Mouse (Mus musculus) large intestine, adult 2 months (tissue): ENCODE results near the gene Ppil2. TPM values are rescaled to one million over a fixed set of nuclear protein-coding genes. Genes with fewer than 3 reads are reported as not detected.
A peak's percentile ranks its signal among the peaks of the same experiment; 100 is the strongest.

ENCODE experiments used
- DNase-seq: peaks from one replicate; pipeline ENCODE4 v3.0.0-alpha.2; 2012; ENCODE audit warnings: low read depth, low spot score
- WGBS: fragments of 180-500 bp; shearing (Covaris S2); methylation state at CpG from one replicate; pipeline ENCODE4 v1.1.7; 2018; 5-methylcytosine and 5-hydroxymethylcytosine counted together
- polyA plus RNA-seq: library from polyadenylated mRNA; depleted of rRNA; stranded (reverse); fragments of >200 nt; gene quantifications from 2 replicates; pipeline ENCODE4 v1.2.3, GENCODE M21; 2012; rRNA removed

Gene Ppil2
- 68.5 and 95.8 TPM in 2 replicates for polyA plus RNA-seq

DNA sequence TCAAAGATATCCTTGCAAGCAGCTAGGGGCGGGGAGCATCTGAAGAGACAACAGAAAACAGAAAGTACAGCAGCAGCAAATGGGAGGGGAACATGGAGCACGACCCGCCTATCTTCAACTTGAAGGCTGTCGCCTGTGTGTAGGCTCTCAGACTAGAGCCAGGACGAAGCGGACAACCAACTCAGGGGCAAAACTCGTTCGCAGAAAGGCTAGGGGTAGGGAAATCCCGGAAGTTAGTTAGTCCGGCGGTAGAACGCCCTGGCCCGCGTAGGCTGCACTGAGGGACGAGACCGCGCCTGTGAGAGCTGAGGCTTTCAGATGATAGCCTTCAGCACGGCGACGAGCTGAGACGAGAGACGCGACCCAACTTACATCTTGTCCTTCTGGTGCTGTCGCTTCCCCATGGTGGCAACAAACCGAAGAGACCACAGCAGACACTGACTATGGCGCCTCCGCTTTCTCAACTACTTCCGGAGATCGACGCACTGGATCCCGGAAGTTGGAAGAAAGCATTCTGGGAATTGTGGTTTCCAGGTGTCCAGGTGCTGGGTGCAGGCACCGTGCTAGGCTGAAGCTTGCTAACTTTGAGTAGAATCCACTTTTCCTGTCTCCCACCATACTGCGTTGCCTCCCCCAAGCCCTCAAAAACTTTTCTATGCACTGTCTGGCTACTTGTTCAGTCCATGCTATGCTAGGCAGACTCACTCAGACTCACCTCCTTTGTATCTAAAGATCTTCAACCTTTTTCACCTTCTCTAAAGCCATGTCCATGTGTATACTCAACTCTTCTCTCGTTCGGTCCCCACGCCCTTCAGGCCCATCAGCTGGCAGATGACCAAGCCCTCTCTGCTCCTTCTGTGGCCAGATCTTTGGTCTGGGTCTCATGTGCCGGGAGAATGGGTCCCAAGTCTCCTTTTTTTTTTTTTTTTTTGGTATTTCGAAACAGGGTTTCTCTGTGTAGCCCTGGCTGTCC, at the start of gene Ppil2:
Ppil2 (minus strand) TSS at position 487 of the 973 bp plus-strand sequence.
- peak; percentile 78 for DNase-seq

DNA sequence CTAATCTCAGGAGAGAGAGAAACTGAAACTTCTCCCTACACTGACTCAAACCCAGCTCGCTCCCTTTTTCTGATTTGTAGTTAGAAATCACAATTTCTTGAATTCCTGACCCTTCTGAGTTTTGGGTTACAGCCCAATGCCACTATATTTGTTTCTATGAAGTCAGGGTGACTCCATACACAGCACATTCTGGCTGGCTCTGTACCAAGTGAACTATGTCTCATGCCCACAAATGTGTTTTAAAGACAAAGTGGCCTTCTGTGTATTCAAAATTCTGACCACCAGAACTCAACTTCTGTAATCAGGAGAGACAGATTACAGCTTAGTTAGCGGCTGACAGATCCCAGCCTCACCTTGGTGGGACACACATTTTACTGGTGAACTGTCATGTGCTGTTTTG, 43.3 kb upstream of the Ppil2 start:
- DNase-seq, result no peak
- 85% methylated on average over 2 of the region's 2 CpGs for WGBS

More for the DNA sequence above, at the start of gene Ppil2:
- 6% methylated on average over 38 of the region's 38 CpGs for WGBS

DNA sequence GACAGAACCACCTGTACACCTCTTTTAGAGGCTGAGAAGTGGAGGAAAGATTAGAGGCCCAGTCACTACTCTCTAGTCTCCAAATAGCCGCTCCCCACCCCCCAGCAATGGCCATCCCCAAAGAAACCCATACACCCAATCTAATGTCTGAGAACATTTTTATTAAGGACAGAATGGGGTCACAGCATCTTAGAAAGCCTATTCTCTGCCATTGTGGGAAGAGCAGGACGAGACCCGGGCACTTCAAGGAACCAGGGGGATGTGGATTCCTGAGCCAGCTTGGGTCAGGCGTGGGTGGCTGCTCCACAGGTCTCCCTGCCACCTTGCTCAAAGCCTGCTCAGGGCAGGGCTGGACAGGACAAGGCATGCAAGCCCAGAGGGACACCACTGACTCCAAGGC, 40.8 kb upstream of the Ppil2 start:
- 93% methylated on average over 4 of the region's 4 CpGs for WGBS
- no peak for DNase-seq

DNA sequence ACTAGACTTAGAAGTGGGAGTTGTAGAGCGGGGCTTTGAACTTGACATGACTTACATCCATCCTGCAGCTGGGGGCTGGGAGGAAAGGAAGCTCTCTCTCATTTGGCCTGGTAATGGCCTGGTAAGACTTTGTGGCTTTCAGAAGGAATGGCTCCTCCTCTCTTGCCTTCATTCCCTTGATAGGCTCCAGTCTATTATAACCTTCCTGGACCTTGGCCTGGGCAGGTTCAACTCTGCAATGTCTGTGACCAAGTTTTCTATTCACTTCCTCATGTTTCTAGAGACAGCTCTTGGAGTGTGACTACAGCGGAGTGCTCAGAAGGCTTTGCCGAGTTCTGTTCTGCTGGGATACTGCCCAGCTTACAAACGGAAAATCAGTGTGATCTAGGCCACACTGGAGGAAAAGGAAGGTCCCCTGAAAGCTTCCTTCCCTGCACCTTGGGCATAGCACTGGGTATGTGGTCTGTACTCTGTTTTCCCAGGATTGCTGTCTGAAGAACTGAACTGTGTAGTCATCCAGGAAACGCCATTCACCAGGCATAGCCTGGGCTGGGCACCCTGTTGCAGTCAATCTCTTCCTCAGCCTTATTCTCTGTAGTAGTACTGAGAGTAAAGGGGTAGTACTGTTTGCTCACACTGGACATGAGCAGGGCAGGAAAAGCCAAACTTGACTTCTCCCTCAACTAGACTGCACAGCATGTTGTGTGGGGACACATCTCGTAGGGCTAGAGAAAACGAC, 39.6 kb upstream of the Ppil2 start:
- DNase-seq, result peak; percentile 69
- 39% methylated on average over 7 of the region's 7 CpGs for whole genome bisulfite sequencing

DNA sequence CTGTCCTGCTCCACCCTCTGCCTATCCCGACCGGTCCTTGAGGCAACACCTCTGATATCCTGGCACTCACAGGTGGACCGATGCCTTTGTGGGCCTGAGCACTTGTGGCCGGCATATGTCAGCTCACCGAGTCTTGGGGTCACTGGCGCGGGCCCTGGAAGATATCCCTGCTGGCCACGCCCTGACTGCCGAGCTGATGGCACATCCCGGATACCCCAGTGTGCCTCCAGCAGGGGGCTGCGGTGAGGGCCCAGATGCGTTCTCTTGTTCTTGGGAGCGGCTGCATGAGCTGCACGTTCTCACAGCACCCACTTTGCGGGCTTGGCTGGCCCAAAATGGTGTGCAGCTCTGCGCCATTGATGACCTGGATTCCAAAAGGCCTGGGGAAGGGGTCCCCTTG, 37.0 kb upstream of the Ppil2 start:
- 44% methylated on average over 16 of the region's 16 CpGs for WGBS
- no peak for DNase-seq

DNA sequence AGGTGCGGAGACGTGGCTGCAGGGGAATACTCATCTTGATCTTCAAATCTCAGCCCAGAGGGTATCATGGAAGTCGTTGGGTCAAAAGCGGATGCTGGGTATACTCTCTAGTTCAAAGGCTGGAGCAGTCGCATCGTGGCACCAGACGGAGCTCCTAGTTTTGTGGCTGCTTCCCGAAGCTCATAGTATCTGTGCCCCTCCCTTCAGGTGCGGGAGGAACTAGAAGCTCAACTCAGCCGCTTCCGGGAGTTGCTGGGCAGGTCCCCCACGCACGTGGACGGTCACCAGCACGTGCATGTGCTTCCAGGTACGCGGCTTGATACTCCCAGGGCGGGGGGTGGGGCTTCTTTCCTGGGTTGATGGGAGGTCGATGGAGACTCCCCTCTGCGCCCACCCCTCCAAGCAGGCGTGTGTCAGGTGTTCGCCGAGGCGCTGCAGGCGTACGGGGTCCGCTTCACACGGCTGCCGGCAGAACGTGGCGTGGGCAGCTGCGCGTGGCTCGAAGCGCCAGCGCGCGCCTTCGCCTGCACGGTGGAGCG, 36.4 kb upstream of the Ppil2 start:
- no peak for DNase-seq
- WGBS, result 2% methylated on average over 40 of the region's 41 CpGs

DNA sequence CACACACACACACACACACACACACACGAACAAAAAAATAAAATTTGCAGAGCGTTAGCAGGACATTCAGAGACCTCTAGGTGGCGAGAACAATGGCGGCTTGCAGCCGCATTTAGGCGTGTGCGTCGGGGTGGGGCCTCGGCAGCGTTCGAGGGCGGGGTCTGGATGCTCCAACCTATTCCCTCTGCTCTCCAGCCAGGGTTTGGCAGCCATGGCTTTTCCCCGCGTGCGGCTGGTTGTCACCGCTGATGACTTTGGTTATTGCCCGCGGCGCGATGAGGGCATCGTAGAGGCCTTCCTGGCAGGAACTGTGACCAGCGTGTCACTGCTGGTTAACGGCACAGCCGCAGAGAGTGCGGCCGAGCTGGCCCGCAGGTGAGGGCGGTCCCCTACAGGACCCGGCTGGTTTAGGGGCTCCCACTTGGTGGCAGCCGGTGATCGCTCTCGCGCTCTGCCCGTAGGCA, 35.7 kb upstream of the Ppil2 start, which contains the start of gene Ccdc116:
Ccdc116 (minus strand) TSS at position 458 of the 464 bp plus-strand sequence.
- no peak for DNase-seq
- under 1% methylated on average over 34 of the region's 34 CpGs for WGBS

DNA sequence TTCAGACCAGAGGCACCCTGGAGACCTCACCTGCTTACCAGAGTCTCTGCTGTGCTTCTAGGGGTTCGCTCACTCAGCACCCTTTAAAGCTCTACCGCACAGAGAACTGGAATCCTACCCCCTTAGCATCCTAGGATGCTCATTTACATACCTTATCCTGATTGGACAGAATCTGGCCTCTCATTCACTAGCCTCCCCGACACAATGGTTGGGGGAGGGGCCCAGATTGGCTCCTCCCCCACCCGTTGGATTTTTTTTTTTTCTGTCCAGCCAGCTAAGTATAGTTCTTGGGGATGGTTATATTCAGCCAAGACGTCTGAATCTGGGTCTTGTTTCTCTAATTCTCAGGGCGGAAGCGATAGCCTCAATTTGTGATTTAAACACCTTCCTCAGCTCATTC, 33.3 kb upstream of the Ppil2 start, which contains the start of gene Ydjc:
Ydjc (plus strand) TSS at position 283 of the 400 bp plus-strand sequence.
- no peak for DNase-seq
- WGBS, result 46% methylated on average over 7 of the region's 7 CpGs

DNA sequence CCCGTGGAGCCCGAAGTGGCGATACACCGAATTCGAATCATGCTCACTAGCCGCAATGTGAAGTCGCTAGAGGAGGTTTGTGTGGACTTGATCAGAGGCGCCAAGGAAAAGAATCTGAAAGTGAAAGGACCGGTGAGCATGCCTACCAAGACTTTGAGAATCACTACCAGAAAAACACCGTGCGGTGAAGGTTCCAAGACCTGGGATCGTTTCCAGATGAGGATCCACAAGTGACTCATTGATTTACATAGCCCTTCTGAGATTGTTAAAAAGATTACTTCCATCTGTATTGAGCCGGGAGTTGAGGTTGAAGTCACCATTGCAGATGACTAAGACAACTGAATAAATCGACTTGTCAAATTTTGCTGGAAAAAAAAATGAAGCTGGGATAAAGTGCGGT, 26.3 kb upstream of the Ppil2 start:
- no peak for DNase-seq
- WGBS, result 74% methylated on average over 15 of the region's 15 CpGs

DNA sequence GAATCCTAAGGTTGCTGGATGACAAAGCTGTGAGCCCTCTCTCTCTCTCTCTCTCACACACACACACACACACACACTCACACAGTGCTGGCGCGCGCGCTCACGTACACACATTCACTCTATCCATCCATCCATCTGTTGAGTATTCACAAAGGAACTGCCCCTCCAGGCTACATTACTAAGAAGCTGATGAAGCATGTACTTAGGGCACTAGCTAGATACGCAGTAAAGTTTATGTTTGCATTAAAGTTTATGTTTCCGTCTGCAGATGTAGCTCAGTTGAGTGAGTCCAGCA, 21.8 kb upstream of the Ppil2 start:
- no peak for DNase-seq
- WGBS, result 21% methylated on average over 7 of the region's 7 CpGs

DNA sequence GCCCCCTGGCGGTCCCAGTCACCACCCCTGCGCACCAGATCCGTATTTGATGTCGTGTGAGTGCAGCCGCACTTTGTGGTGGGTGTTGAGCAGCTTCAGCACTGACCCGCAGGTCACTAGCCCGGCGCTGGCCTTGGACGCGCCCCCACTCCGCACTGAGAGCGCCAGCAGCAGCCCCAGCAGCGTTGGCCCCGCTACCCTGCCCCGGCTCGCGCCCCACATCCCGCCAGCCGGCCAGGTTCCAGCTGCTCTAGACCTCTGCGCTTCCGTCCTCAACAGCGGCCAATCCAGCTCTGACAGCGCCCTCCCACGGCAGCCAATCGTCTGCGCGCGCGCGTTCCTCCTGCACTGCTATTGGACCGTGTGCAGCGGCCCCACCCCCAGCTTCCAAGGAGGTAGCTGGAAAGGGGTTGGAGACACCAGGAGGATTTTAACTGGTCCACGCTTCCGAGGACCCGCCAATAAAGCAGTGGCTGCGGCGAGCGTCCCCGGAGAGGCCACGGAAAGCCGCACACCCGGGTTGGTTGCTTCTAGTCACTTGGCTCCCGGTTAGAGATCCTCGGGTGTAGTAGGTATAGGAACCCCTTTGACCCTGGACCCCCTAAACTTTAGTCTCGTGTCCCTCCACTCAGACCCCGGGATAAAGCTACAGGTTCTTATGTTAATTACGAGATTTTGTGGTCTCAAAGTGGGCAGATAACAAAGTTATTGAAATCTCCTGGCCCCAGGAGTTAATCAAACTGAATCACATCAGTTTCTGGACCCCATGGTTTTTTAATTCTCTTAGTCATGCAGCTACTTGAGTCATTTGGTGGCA, 21.2 kb upstream of the Ppil2 start, which contains the start of gene Sdf2l1:
Sdf2l1 (minus strand) TSS at position 295 of the 817 bp plus-strand sequence.
- under 1% methylated on average over 47 of the region's 47 CpGs for WGBS
- DNase-seq, result peak; percentile 89

DNA sequence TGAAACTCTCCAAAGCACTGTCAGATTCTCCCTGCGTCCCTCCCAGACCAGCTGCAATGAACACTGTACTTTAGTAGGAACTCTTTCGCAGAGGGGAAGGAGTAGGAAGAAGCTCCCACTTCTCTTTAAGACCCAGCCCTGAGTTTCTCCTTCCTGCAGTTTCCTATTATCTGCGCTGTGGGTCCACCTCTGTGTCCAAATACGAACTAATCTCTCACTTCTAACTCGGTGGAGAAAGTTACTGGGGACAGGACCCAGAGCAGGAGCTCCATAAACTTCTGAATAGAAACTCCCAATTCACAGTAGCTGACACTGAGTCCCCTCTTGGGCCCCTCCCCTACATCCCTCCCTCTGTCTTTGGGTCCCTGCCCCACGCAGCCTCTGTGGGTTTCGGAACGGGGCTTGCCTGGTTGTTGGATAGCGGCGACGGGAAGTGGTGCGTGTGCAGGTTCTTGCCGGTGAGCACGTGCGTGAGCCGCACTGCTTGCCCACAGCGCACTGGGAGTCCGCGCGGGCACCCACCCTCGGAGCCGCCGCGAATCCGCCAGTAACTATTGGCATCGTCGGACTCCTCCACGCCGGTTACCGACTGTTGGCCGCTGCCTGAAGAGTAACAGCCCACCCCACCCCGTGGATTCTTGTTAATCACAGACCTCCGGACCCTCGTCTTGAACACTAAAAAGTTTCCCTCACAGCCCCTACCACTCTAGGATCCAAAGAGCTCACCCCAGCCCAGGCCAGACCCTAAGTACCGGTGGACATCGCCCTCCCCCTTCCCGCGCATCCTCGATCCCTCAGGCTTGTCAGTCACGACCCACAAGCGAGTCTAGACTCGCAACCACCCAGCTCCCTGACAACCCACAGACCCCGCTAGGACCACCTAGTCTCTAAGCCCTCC, 20.4 kb upstream of the Ppil2 start:
- WGBS, result 5% methylated on average over 43 of the region's 43 CpGs
- no peak for DNase-seq

DNA sequence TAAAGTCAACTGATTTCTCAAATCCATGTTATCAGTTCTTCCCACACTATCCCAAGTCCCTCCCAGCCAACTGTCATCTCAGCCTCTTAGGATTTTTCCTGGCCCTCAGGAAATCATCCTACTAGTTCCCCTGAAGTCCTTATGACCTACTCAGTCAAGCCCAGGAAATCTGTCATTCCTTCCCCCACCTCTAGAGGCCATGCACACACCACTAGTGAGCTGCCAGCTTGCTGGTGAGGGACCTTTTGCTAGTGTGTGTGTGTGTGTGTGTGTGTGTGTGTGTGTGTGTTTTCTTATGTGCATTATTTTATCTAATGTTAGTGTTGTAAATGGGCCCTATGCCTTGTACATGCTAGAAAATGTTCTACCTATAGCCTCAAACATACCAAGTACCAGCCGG, 16.2 kb upstream of the Ppil2 start:
- no peak for DNase-seq
- WGBS, result 97% methylated on average over 1 of the region's 1 CpGs

DNA sequence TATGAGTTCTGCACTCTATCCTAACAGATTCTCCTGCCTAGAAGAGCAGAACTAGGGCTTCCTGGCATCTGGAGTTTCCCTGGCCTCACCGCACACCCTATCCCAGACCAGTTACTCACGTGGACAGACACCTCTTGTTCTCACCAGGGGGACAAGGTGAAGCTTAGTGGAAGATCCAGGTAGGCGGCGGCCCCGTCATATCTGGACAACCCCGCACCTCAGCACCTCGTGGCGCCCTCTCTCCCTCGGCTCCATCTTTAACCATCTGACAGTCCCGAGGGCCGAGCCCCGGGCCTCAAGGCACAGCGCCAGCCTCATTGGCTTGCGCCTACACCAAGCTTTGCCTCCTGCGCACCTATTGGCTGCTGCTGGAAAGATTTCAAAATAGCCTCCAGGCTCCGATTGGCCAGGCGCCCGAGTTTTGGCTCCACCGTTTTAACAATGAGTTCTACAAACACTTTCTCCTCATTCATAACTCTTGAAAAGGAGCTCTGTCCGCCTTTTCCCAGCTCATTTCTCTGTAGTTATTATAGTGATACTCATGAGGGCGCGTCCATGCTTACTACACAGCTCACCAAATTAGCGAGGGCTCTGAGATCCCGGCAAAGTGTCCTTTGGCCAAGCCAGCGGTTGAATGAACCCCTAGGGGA, 13.9 kb upstream of the Ppil2 start, which contains the start of gene 2610318N02Rik:
2610318N02Rik (minus strand) TSS at position 297 of the 650 bp plus-strand sequence.
- WGBS, result 1% methylated on average over 25 of the region's 25 CpGs
- no peak for DNase-seq

DNA sequence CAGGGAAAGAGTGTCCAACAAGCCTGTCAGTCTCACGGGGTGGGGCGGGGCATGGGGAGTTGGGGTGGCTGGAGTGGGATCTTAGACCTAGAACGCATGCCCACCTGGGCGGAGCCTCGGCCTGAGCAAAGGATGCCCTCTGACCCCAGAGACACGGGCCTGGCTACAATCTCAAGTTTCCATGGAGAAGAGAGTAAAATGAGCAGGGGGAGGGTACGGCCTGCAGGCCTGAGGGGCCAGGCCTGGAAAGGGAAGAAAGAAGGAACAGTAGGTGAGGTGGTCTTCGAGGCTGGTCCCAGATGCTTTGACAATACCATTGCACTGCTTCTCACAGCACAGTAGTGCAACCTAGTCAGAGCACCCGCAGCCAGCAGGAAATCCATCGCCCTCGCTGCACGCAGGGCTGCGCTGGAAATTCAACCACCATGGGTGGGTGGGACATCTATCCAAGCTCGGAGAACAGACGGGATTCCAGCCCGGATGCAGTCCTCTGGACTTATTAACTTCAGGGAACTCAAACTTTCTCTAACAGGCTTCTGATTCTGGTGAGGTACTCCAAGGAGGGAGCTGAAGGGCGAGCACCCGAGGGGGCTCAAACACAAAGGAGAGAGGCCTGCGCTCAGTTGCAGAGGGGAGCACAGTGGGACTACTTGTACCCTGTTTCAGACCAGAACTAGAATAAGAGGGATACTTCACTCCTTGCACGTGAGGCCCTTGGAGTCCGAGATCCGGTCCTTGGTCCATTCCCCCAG, 13.2 kb upstream of the Ppil2 start:
- DNase-seq, result no peak
- 18% methylated on average over 22 of the region's 22 CpGs for WGBS

DNA sequence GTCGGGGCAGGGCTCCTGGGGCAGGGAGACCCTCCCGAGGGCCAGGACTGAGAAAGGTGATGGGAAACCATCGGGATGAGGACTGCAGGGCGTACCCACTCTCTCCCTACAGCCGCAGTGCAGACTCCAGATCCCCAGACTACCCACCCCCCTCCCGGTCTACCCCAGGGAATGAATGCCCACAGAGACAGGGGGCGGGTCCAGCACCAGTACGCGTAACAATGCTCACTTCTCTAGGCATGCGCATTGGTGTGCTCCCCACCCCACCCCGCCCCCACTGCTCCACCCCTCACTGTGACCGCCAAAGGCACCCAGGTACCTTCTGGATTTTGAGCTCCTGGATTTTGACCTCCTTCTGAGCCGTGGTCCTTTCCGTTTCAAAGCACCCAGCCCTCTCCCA, 10.5 kb upstream of the Ppil2 start:
- WGBS, result 90% methylated on average over 14 of the region's 14 CpGs
- DNase-seq, result no peak

DNA sequence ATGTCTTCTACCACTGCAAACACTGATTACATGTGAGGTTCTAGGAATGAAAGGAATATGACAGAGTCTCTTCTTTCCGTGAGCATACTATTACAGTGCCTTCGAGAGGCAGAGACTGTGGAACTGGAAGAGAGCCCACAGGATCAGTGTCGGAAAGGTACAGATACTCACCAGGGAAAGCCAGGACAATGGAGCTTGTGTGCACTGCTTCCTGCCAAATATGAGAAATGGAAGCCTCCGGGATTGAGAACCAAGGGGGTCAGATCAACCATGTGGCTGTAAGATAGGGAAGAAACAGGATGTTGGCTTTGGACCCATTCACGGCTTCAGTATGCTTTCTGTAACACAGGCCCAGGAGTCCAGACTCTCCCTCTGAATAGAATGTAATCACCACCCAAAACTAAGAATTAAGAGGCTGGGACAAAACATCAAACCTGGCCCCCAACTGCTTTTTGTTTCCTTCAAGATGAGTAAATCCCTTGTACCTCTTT, 6.3 kb upstream of the Ppil2 start:
- 86% methylated on average over 5 of the region's 5 CpGs for WGBS
- DNase-seq, result no peak
